Mouse (Mus musculus): ENCODE results near the gene Ncmap. TPM values are rescaled to one million over a fixed set of nuclear protein-coding genes. Genes with fewer than 3 reads are reported as not detected.

The Ncmap gene
- 1 to 10 TPM in 3 of 4 experiments, under 1 TPM in 1; 0.85 to 2.0 (median 1.5) TPM for total RNA-seq (2022)

- no peak for DNase-seq (ENCODE audit: low spot score in 2 of 2)
These were observed at the start of gene Ncmap for GRCm38 (mm10) chr4:135397991-135398390. Gene Ncmap, minus strand, starts transcription at chr4:135398227.

- no peak for DNase-seq (ENCODE audit: low spot score in 2 of 2)
These were observed 44.4 kb upstream of the Ncmap start for GRCm38 (mm10) chr4:135442473-135442872.

GRCm38 (mm10) chr4:135439904-135440522 lies 42.0 kb upstream of the Ncmap start:
- no peak for DNase-seq (ENCODE audit: low spot score in 2 of 2)

GRCm38 (mm10) chr4:135439188-135439647 lies 41.2 kb upstream of the Ncmap start:
- DNase-seq (ENCODE audit: low spot score in 2 of 2): no peak

- DNase-seq (ENCODE audit: low spot score in 2 of 2): no peak
These were observed 39.9 kb upstream of the Ncmap start for GRCm38 (mm10) chr4:135437924-135438323.

- no peak for DNase-seq (ENCODE audit: low spot score in 2 of 2)
These were observed 38.3 kb upstream of the Ncmap start for GRCm38 (mm10) chr4:135436291-135436690.

- DNase-seq (ENCODE audit: low spot score in 2 of 2): no peak
These were observed 36.4 kb upstream of the Ncmap start for GRCm38 (mm10) chr4:135434395-135434789.

GRCm38 (mm10) chr4:135433443-135434394 lies 35.7 kb upstream of the Ncmap start, which contains the start of gene Rcan3:
Gene Rcan3, minus strand, starts transcription at chr4:135433853.
- peak; percentile 32 to 57 for DNase-seq (ENCODE audit: low spot score in 2 of 2)

GRCm38 (mm10) chr4:135433086-135433442 lies 35.0 kb upstream of the Ncmap start:
- no peak for DNase-seq (ENCODE audit: low spot score in 2 of 2)

- DNase-seq (ENCODE audit: low spot score in 2 of 2): no peak
These were observed 32.1 kb upstream of the Ncmap start for GRCm38 (mm10) chr4:135429990-135430760.

- no peak for DNase-seq (ENCODE audit: low spot score in 2 of 2)
These were observed 31.4 kb upstream of the Ncmap start for GRCm38 (mm10) chr4:135429383-135429782.

- no peak for DNase-seq (ENCODE audit: low spot score in 2 of 2)
These were observed 28.6 kb upstream of the Ncmap start for GRCm38 (mm10) chr4:135426587-135426986.

GRCm38 (mm10) chr4:135425625-135426024 lies 27.6 kb upstream of the Ncmap start:
- no peak for DNase-seq (ENCODE audit: low spot score in 2 of 2)

GRCm38 (mm10) chr4:135420961-135421360 lies 22.9 kb upstream of the Ncmap start:
- no peak for DNase-seq (ENCODE audit: low spot score in 2 of 2)

GRCm38 (mm10) chr4:135420416-135420815 lies 22.4 kb upstream of the Ncmap start:
- no peak for DNase-seq (ENCODE audit: low spot score in 2 of 2)

GRCm38 (mm10) chr4:135419996-135420395 lies 22.0 kb upstream of the Ncmap start:
- DNase-seq (ENCODE audit: low spot score in 2 of 2): no peak

- no peak for DNase-seq (ENCODE audit: low spot score in 2 of 2)
These were observed 18.3 kb upstream of the Ncmap start for GRCm38 (mm10) chr4:135416367-135416766.

GRCm38 (mm10) chr4:135413491-135413890 lies 15.5 kb upstream of the Ncmap start:
- no peak for DNase-seq (ENCODE audit: low spot score in 2 of 2)

- peak in 1 of 2 experiments; percentile 20 for DNase-seq (ENCODE audit: low spot score in 2 of 2)
These were observed 13.6 kb upstream of the Ncmap start for GRCm38 (mm10) chr4:135411633-135412032.

- no peak for DNase-seq (ENCODE audit: low spot score in 2 of 2)
These were observed 8.2 kb upstream of the Ncmap start for GRCm38 (mm10) chr4:135406180-135406579.

- DNase-seq (ENCODE audit: low spot score in 2 of 2): no peak
These were observed 6.9 kb upstream of the Ncmap start for GRCm38 (mm10) chr4:135404916-135405315.

- no peak for DNase-seq (ENCODE audit: low spot score in 2 of 2)
These were observed 6.0 kb upstream of the Ncmap start for GRCm38 (mm10) chr4:135404048-135404447.
